Mouse (Mus musculus) heart, embryonic 14.5 days (tissue): ENCODE measurements around the gene Spem2. TPM values are rescaled to one million over a fixed set of nuclear protein-coding genes. Genes with fewer than 3 reads are reported as not detected.

Source experiments
- ATAC-seq: fragments of 200-750 bp; cut with Nextera tagmentation; 2 replicates; pipeline ENCODE4 v1.8.0; 2017; ENCODE audit warnings: low read depth, moderate TSS enrichment; ENCODE audit not compliant: insufficient number of reproducible peaks, insufficient read depth, low FRiP score
- H3K27ac ChIP-seq, 2 experiments: fragments of 200-500 bp in 1 of 2; fragments of 300-500 bp in 1 of 2; sonication (generic) in 1 of 2; replicated peaks in 1 of 2; 2 replicates each; pipeline ENCODE4 v1.5.1; 2012 to 2014; ENCODE audit warnings: low read depth in 2 of 2, low read length in 2 of 2, control low read depth in 1 of 2, mild to moderate bottlenecking in 1 of 2, mixed read lengths in 1 of 2; ENCODE audit not compliant: control insufficient read depth in 1 of 2, insufficient read depth in 1 of 2
- H3K27me3 ChIP-seq: fragments of 300-500 bp; sonication (generic); 2 replicates; pipeline ENCODE4 v1.6.1; 2014; ENCODE audit warnings: mild to moderate bottlenecking, low read length, control low read depth; ENCODE audit not compliant: control insufficient read depth, insufficient read depth
- H3K36me3 ChIP-seq: fragments of 300-500 bp; sonication (generic); 2 replicates; pipeline ENCODE4 v1.6.1; 2014; ENCODE audit warnings: mild to moderate bottlenecking, control low read depth, low read length, mixed read lengths; ENCODE audit not compliant: control insufficient read depth, insufficient read depth
- H3K4me1 ChIP-seq, 2 experiments: fragments of 200-500 bp in 1 of 2; fragments of 300-500 bp in 1 of 2; sonication (generic) in 1 of 2; 2 replicates each; pipeline ENCODE4 v1.6.1; 2012 to 2014; ENCODE audit warnings: low read length in 2 of 2, control low read depth in 1 of 2, mixed read lengths in 1 of 2; ENCODE audit not compliant: control insufficient read depth in 2 of 2, insufficient read depth in 2 of 2
- H3K4me2 ChIP-seq: fragments of 300-500 bp; sonication (generic); 2 replicates; pipeline ENCODE4 v1.6.1; 2014; ENCODE audit warnings: mild to moderate bottlenecking, low read length
- H3K4me3 ChIP-seq, 2 experiments: fragments of 200-500 bp in 1 of 2; fragments of 300-500 bp in 1 of 2; sonication (generic) in 1 of 2; 2 replicates each; pipeline ENCODE4 v1.5.1; 2012 to 2014; ENCODE audit warnings: low read length in 2 of 2, mild to moderate bottlenecking in 2 of 2, control low read depth in 1 of 2, low read depth in 1 of 2, moderate library complexity in 1 of 2; ENCODE audit not compliant: control insufficient read depth in 1 of 2, insufficient read depth in 1 of 2
- H3K9ac ChIP-seq: fragments of 300-500 bp; sonication (generic); 2 replicates; pipeline ENCODE4 v1.6.1; 2014; ENCODE audit warnings: mild to moderate bottlenecking, low read length
- H3K9me3 ChIP-seq: fragments of 300-500 bp; sonication (generic); 2 replicates; pipeline ENCODE4 v1.6.1; 2016; ENCODE audit warnings: low read length, control low read depth; ENCODE audit not compliant: control insufficient read depth
- WGBS: fragments of 180-500 bp; shearing (Covaris S2); extraction: QIAGEN DNeasy Blood & Tissue Kit; methylation state at CpG from one replicate; pipeline ENCODE4 v1.1.7; 2014; 5-methylcytosine and 5-hydroxymethylcytosine counted together
- polyA plus RNA-seq: library from polyadenylated mRNA; unstranded; fragments of >200 nt; fragmentation: Nextera tagmentation; extraction: Ambion mirVana; gene quantifications from 2 replicates; pipeline ENCODE4 v1.2.1, GENCODE M21; 2014

Gene Spem2
- polyA plus RNA-seq, 1 experiment from 2014 or later, result not detected

GRCm38 (mm10) chr11:69775716-69776115 is 42.5 kb downstream of the Spem2 start:
- H3K9me3 ChIP-seq, result no peaks in the 10 kb centered on the region
- H3K4me1 ChIP-seq, result peaks cover 8 to 13% of the 10 kb centered on the region in 2 experiments
- H3K27ac ChIP-seq, result no peak overlapping the region
- no peaks in the 10 kb centered on the region for H3K27me3 ChIP-seq
- H3K36me3 ChIP-seq, result peaks cover 20% of the 10 kb centered on the region
- H3K4me2 ChIP-seq, result no peak overlapping the region
- H3K9ac ChIP-seq, result no peak overlapping the region
- H3K4me3 ChIP-seq, result no peak overlapping the region
- 63% methylated on average over 10 of the region's 10 CpGs for whole genome bisulfite sequencing
- no peak for ATAC-seq

- no peak overlapping the region for H3K4me3 ChIP-seq
- WGBS, result 50% methylated on average over 5 of the region's 5 CpGs
- no peaks in the 10 kb centered on the region for H3K9me3 ChIP-seq
- no peak overlapping the region for H3K4me2 ChIP-seq
- H3K27me3 ChIP-seq, result no peaks in the 10 kb centered on the region
- no peak for ATAC-seq
- peaks cover 8 to 13% of the 10 kb centered on the region in 2 experiments for H3K4me1 ChIP-seq
- no peak overlapping the region for H3K9ac ChIP-seq
- no peak overlapping the region for H3K27ac ChIP-seq
- H3K36me3 ChIP-seq, result peaks cover 20% of the 10 kb centered on the region
Measured at GRCm38 (mm10) chr11:69774961-69775360, 43.3 kb downstream of the Spem2 start.

GRCm38 (mm10) chr11:69767625-69767909 is 50.7 kb downstream of the Spem2 start:
- ATAC-seq, result no peak
- Histone ChIP-seq H3K27me3 (no peaks in the 10 kb centered on the region), H3K4me2 (peak overlapping the region; percentile 80), H3K4me1 (peaks cover 17 to 25% of the 10 kb centered on the region in 2 experiments), H3K4me3 (peak overlapping the region; percentile 64 to 96; a peak in 3 of 4 replicates), H3K27ac (peak overlapping the region; percentile 55 to 97; a peak in 2 of 4 replicates), H3K9ac (peak overlapping the region; percentile 99), H3K36me3 (no peaks in the 10 kb centered on the region), H3K9me3 (no peaks in the 10 kb centered on the region)
- WGBS, result 48% methylated on average over 4 of the region's 4 CpGs

GRCm38 (mm10) chr11:69766872-69767624 is 51.2 kb downstream of the Spem2 start:
- H3K4me2 ChIP-seq, result peak overlapping the region; percentile 80
- peak overlapping the region; percentile 64 to 96 for H3K4me3 ChIP-seq
- no peaks in the 10 kb centered on the region for H3K27me3 ChIP-seq
- no peaks in the 10 kb centered on the region for H3K9me3 ChIP-seq
- no peaks in the 10 kb centered on the region for H3K36me3 ChIP-seq
- peak overlapping the region; percentile 75 to 97 for H3K27ac ChIP-seq
- H3K4me1 ChIP-seq, result peaks cover 17 to 25% of the 10 kb centered on the region in 2 experiments
- H3K9ac ChIP-seq, result peak overlapping the region; percentile 99
- 45% methylated on average over 13 of the region's 13 CpGs for WGBS
- no peak for ATAC-seq

Other genes starting within 250 kb of the Spem2 start
- gene Wrap53, start 238.2 kb downstream of the Spem2 start, polyA plus RNA-seq, result 11.1 and 14.3 TPM in 2 replicates
- gene Trp53, start 238.1 kb downstream of the Spem2 start, polyA plus RNA-seq, result 71.2 and 71.9 TPM in 2 replicates
- 31.5 and 33.8 TPM in 2 replicates for gene Atp1b2, start 212.5 kb downstream of the Spem2 start, polyA plus RNA-seq
- not detected in 2 replicates for gene Shbg, start 200.6 kb downstream of the Spem2 start, polyA plus RNA-seq
- gene Sat2, start 196.4 kb downstream of the Spem2 start, polyA plus RNA-seq, result 16.2 and 17.9 TPM in 2 replicates
- gene Fxr2, start 185.5 kb downstream of the Spem2 start, polyA plus RNA-seq, result 24.2 and 25.8 TPM in 2 replicates
- not detected in 2 replicates for gene Sox15, start 163.2 kb downstream of the Spem2 start, polyA plus RNA-seq
- gene Mpdu1, start 155.8 kb downstream of the Spem2 start, polyA plus RNA-seq, result 14.9 and 29.1 TPM in 2 replicates
- gene Cd68, start 152.3 kb downstream of the Spem2 start, polyA plus RNA-seq, result 12.1 and 14.4 TPM in 2 replicates
- gene Eif4a1, start 146.0 kb downstream of the Spem2 start, polyA plus RNA-seq, result 313 and 403 TPM in 2 replicates
- gene Senp3, start 136.4 kb downstream of the Spem2 start, polyA plus RNA-seq, result 43.2 and 59.4 TPM in 2 replicates
- gene Tnfsf13, start 132.7 kb downstream of the Spem2 start, polyA plus RNA-seq, result 0.24 and 0.63 TPM in 2 replicates
- gene Tnfsf12, start 122.6 kb downstream of the Spem2 start, polyA plus RNA-seq, result 7.7 and 10.3 TPM in 2 replicates
- gene Tnfsfm13, start 122.4 kb downstream of the Spem2 start, polyA plus RNA-seq, result 2.5 and 6.8 TPM in 2 replicates
- 19.9 and 20.1 TPM in 2 replicates for gene Polr2a, start 59.8 kb downstream of the Spem2 start, polyA plus RNA-seq
- gene Slc35g3, start 56.5 kb downstream of the Spem2 start, polyA plus RNA-seq, result 0.13 TPM in 1 of 2 replicates, not detected in the other
- 3.7 TPM in 2 replicates for gene Zbtb4, start 52.6 kb downstream of the Spem2 start, polyA plus RNA-seq
- 5.5 and 5.8 TPM in 2 replicates for gene Chrnb1, start 22.5 kb downstream of the Spem2 start, polyA plus RNA-seq
- 2.0 and 2.1 TPM in 2 replicates for gene Fgf11, start 16.6 kb downstream of the Spem2 start, polyA plus RNA-seq
- 1.7 and 1.8 TPM in 2 replicates for gene Tmem102, start 12.8 kb downstream of the Spem2 start, polyA plus RNA-seq
- not detected in 2 replicates for gene Gm39566, start 3.2 kb downstream of the Spem2 start, polyA plus RNA-seq
- not detected in 2 replicates for gene Spem1, start 3.7 kb upstream of the Spem2 start, polyA plus RNA-seq
- gene Nlgn2, start 19.3 kb upstream of the Spem2 start, polyA plus RNA-seq, result 2.4 and 2.6 TPM in 2 replicates
- gene Tmem256, start 20.0 kb upstream of the Spem2 start, polyA plus RNA-seq, result 340 and 379 TPM in 2 replicates
- 66.5 and 75.8 TPM in 2 replicates for gene Plscr3, start 27.9 kb upstream of the Spem2 start, polyA plus RNA-seq
- gene Tnk1, start 40.3 kb upstream of the Spem2 start, polyA plus RNA-seq, result 0.15 TPM in 1 of 2 replicates, not detected in the other
- not detected in 2 replicates for gene Tmem95, start 59.6 kb upstream of the Spem2 start, polyA plus RNA-seq
- 2.6 and 2.8 TPM in 2 replicates for gene Kctd11, start 62.9 kb upstream of the Spem2 start, polyA plus RNA-seq
- 3.6 and 3.8 TPM in 2 replicates for gene Acap1, start 77.1 kb upstream of the Spem2 start, polyA plus RNA-seq
- gene 2810408A11Rik, start 82.5 kb upstream of the Spem2 start, polyA plus RNA-seq, result 4.5 and 5.1 TPM in 2 replicates
- gene Neurl4, start 82.6 kb upstream of the Spem2 start, polyA plus RNA-seq, result 7.5 and 11.1 TPM in 2 replicates
- 45.2 and 46.8 TPM in 2 replicates for gene Gps2, start 95.4 kb upstream of the Spem2 start, polyA plus RNA-seq
- gene Eif5a, start 103.5 kb upstream of the Spem2 start, polyA plus RNA-seq, result 1,047 and 1,081 TPM in 2 replicates
- 6.6 and 7.3 TPM in 2 replicates for gene Ybx2, start 117.3 kb upstream of the Spem2 start, polyA plus RNA-seq
- gene Slc2a4, start 129.7 kb upstream of the Spem2 start, polyA plus RNA-seq, result 27.6 and 28.5 TPM in 2 replicates
- gene Cldn7, start 146.3 kb upstream of the Spem2 start, polyA plus RNA-seq, result 1.2 and 2.4 TPM in 2 replicates
- 22.3 and 26.0 TPM in 2 replicates for gene Ctdnep1, start 162.7 kb upstream of the Spem2 start, polyA plus RNA-seq
- gene Elp5, start 164.1 kb upstream of the Spem2 start, polyA plus RNA-seq, result 107 and 114 TPM in 2 replicates
- 454 and 540 TPM in 2 replicates for gene Gabarap, start 172.7 kb upstream of the Spem2 start, polyA plus RNA-seq
- 22.2 and 27.5 TPM in 2 replicates for gene Phf23, start 177.3 kb upstream of the Spem2 start, polyA plus RNA-seq
- gene Dvl2, start 182.1 kb upstream of the Spem2 start, polyA plus RNA-seq, result 15.0 and 16.6 TPM in 2 replicates
- 185 and 198 TPM in 2 replicates for gene Acadvl, start 196.9 kb upstream of the Spem2 start, polyA plus RNA-seq
- gene Dlg4, start 198.5 kb upstream of the Spem2 start, polyA plus RNA-seq, result 3.4 and 6.0 TPM in 2 replicates
- not detected in 2 replicates for gene Asgr1, start 235.6 kb upstream of the Spem2 start, polyA plus RNA-seq